In genomic region chr2:52390415-52390975, GRCm38 (mm10) we compare ENCODE assay signal across 23 mouse cellular contexts. TPM values are rescaled to one million over a fixed set of nuclear protein-coding genes. Genes with fewer than 3 reads are reported as not detected.
DNase-seq lines count a peak whose midpoint lies in the region; ATAC-seq and TF ChIP-seq lines count a peak whose summit lies in the region.
"Had no signal": no experiment of that assay in that cellular context is flagged by ENCODE, and none has a peak within 500 bp of the region (broad histone marks: within the 10 kb centered on the region; RNA-seq: fewer than 3 reads in every experiment).

No protein-coding gene starts in this region.

- no peak for TF ChIP-seq POLR2A in liver, adult 2 months (IDR thresholded peaks at IDR 0.05; ENCODE audit: extremely low read depth, insufficient read depth, low read length)

- H3K9ac ChIP-seq in embryonic facial prominence, embryonic 14.5 days (ENCODE audit: low read depth, low read length), result no peak overlapping the region
- no peak overlapping the region for H3K9ac ChIP-seq in liver, adult 2 months (ENCODE audit: low read depth, low read length)
- H3K9ac ChIP-seq in liver, embryonic 12.5 days, result no peak overlapping the region
- H3K9ac ChIP-seq in hindbrain, embryonic 14.5 days, result no peak overlapping the region
- H3K9ac ChIP-seq: forebrain, embryonic 12.5 days; hindbrain, embryonic 13.5 days; liver, embryonic 14.5 days; lung, embryonic 14.5 days had no signal

- no peaks in the 10 kb centered on the region for H3K4me1 ChIP-seq in embryonic facial prominence, embryonic 14.5 days (ENCODE audit: control insufficient read depth, insufficient read depth, low read length)
- H3K4me1 ChIP-seq in embryonic facial prominence, embryonic 10.5 days, result peaks cover 5% of the 10 kb centered on the region
- no peaks in the 10 kb centered on the region for H3K4me1 ChIP-seq in liver, adult 2 months (ENCODE audit: control insufficient read depth, insufficient read depth, low read length)
- H3K4me1 ChIP-seq in liver, embryonic 12.5 days, result 0 out of 2 replicates have a peak, but pooled peaks cover 7% of the 10 kb centered on the region
- no peaks in the 10 kb centered on the region for H3K4me1 ChIP-seq in hindbrain, embryonic 14.5 days (replicated peaks; ENCODE audit: control insufficient read depth, insufficient read depth, low read length)
- H3K4me1 ChIP-seq: forebrain, embryonic 12.5 days; hindbrain, embryonic 13.5 days had no signal

- intact Hi-C loops in gastrocnemius, postnatal 14 days (cut with DNase I; ENCODE audit: low total_unique reads), result no loop called here

- H3K79me2 ChIP-seq in liver, adult 2 months (ENCODE audit: control insufficient read depth, insufficient read depth, low read length), result no peaks in the 10 kb centered on the region

- no peak for TF ChIP-seq CTCF in liver, adult 2 months (IDR thresholded peaks at IDR 0.05; ENCODE audit: low read depth, low read length)

- WGBS in embryonic facial prominence, embryonic 14.5 days, result 77% methylated on average over 2 of the region's 2 CpGs
- WGBS in embryonic facial prominence, embryonic 10.5 days, result 88% methylated on average over 2 of the region's 2 CpGs
- 86% methylated on average over 2 of the region's 2 CpGs for WGBS in liver, adult 2 months
- WGBS in liver, embryonic 12.5 days (ENCODE audit: insufficient replicate concordance), result 29% methylated on average over 2 of the region's 2 CpGs
- WGBS in hindbrain, embryonic 14.5 days, result 86% methylated on average over 2 of the region's 2 CpGs

- H3K9me3 ChIP-seq in embryonic facial prominence, embryonic 14.5 days (ENCODE audit: control insufficient read depth, low read length), result no peaks in the 10 kb centered on the region
- no peaks in the 10 kb centered on the region for H3K9me3 ChIP-seq in embryonic facial prominence, embryonic 10.5 days
- H3K9me3 ChIP-seq in liver, embryonic 12.5 days (replicated peaks), result no peaks in the 10 kb centered on the region
- H3K9me3 ChIP-seq in hindbrain, embryonic 14.5 days (ENCODE audit: control insufficient read depth, low read length), result no peaks in the 10 kb centered on the region
- H3K9me3 ChIP-seq: forebrain, embryonic 12.5 days; hindbrain, embryonic 13.5 days had no signal

- peak; percentile 65; the same call in 1 of the 2 replicates for ATAC-seq in embryonic facial prominence, embryonic 14.5 days (ENCODE audit: low read depth)
- no peak for ATAC-seq in liver, embryonic 12.5 days
- ATAC-seq in hindbrain, embryonic 14.5 days (ENCODE audit: low FRiP score), result no peak
- no peak for ATAC-seq in granulocyte monocyte progenitor cell, adult 5-6 weeks (replicated peaks; ENCODE audit: poor library complexity, severe bottlenecking)
- ATAC-seq: midbrain, embryonic 16.5 days had no signal

- H3K27me3 ChIP-seq in embryonic facial prominence, embryonic 14.5 days (replicated peaks; ENCODE audit: control insufficient read depth, insufficient read depth, low read length), result no peaks in the 10 kb centered on the region
- H3K27me3 ChIP-seq in embryonic facial prominence, embryonic 10.5 days (replicated peaks; ENCODE audit: low read depth, poor library complexity, severe bottlenecking), result no peaks in the 10 kb centered on the region
- H3K27me3 ChIP-seq in liver, adult 2 months (ENCODE audit: control insufficient read depth, insufficient read depth, low read length), result no peaks in the 10 kb centered on the region
- H3K27me3 ChIP-seq in liver, embryonic 12.5 days (replicated peaks), result no peaks in the 10 kb centered on the region
- H3K27me3 ChIP-seq in hindbrain, embryonic 14.5 days (ENCODE audit: control insufficient read depth, insufficient read depth, low read length), result no peaks in the 10 kb centered on the region
- H3K27me3 ChIP-seq: forebrain, embryonic 12.5 days; hindbrain, embryonic 13.5 days had no signal

- H3K27ac ChIP-seq in embryonic facial prominence, embryonic 14.5 days (replicated peaks; ENCODE audit: low read depth, low read length), result no peak overlapping the region
- no peak overlapping the region for H3K27ac ChIP-seq in embryonic facial prominence, embryonic 10.5 days (replicated peaks)
- H3K27ac ChIP-seq in liver, adult 2 months (replicated peaks; ENCODE audit: insufficient read depth, low read depth, low read length), result no peak overlapping the region
- no peak overlapping the region for H3K27ac ChIP-seq in liver, embryonic 12.5 days
- no peak overlapping the region for H3K27ac ChIP-seq in hindbrain, embryonic 14.5 days
- H3K27ac ChIP-seq: forebrain, embryonic 12.5 days; heart, adult 2 months; hindbrain, embryonic 13.5 days; layer of hippocampus, adult 2 months; liver, embryonic 14.5 days had no signal

- peak; percentile 71 for DNase-seq in embryonic facial prominence, embryonic 14.5 days (ENCODE audit: low spot score)
- DNase-seq in embryonic facial prominence, embryonic 10.5 days (ENCODE audit: low spot score), result no peak
- DNase-seq in liver, adult 2 months (ENCODE audit: extremely low read depth, low read depth, low spot score), result peak; percentile 35
- DNase-seq in gastrocnemius, postnatal 14 days, result peak; percentile 16
- DNase-seq in ovary, postnatal 14 days (ENCODE audit: low spot score), result no peak
- no peak for DNase-seq in hindbrain, embryonic 14.5 days (ENCODE audit: low spot score)
- DNase-seq: adrenal gland, postnatal 36 days; cerebellum, adult 11 months; cerebellum, postnatal 10 days; heart, adult 2 months; kidney, adult 8-10 months; kidney, postnatal 14 days; lung, embryonic 14.5 days; lung, postnatal 4 days; thymus, adult 18-20 months had no signal

- no peak overlapping the region for H3K4me2 ChIP-seq in embryonic facial prominence, embryonic 14.5 days (ENCODE audit: low read depth, low read length)
- H3K4me2 ChIP-seq in liver, embryonic 12.5 days, result no peak overlapping the region
- H3K4me2 ChIP-seq in hindbrain, embryonic 14.5 days (replicated peaks), result no peak overlapping the region
- H3K4me2 ChIP-seq: forebrain, embryonic 12.5 days; hindbrain, embryonic 13.5 days; lung, embryonic 14.5 days had no signal

- no peaks in the 10 kb centered on the region for H3K36me3 ChIP-seq in embryonic facial prominence, embryonic 14.5 days (ENCODE audit: control insufficient read depth, insufficient read depth, low read length)
- no peaks in the 10 kb centered on the region for H3K36me3 ChIP-seq in embryonic facial prominence, embryonic 10.5 days (replicated peaks)
- no peaks in the 10 kb centered on the region for H3K36me3 ChIP-seq in liver, adult 2 months (ENCODE audit: control insufficient read depth, insufficient read depth, low read length)
- no peaks in the 10 kb centered on the region for H3K36me3 ChIP-seq in liver, embryonic 12.5 days
- H3K36me3 ChIP-seq in hindbrain, embryonic 14.5 days (replicated peaks; ENCODE audit: control insufficient read depth, insufficient read depth), result no peaks in the 10 kb centered on the region
- H3K36me3 ChIP-seq: forebrain, embryonic 12.5 days; hindbrain, embryonic 13.5 days had no signal

- no peak overlapping the region for H3K4me3 ChIP-seq in embryonic facial prominence, embryonic 14.5 days (ENCODE audit: low read depth, low read length)
- no peak overlapping the region for H3K4me3 ChIP-seq in embryonic facial prominence, embryonic 10.5 days
- no peak overlapping the region for H3K4me3 ChIP-seq in liver, adult 2 months (ENCODE audit: insufficient read depth, low read depth, low read length)
- no peak overlapping the region for H3K4me3 ChIP-seq in liver, embryonic 12.5 days
- H3K4me3 ChIP-seq in hindbrain, embryonic 14.5 days (replicated peaks; ENCODE audit: low read length), result no peak overlapping the region
- H3K4me3 ChIP-seq: erythroblast, embryonic 14.5 days; forebrain, embryonic 12.5 days; heart, adult 2 months; hindbrain, embryonic 13.5 days; layer of hippocampus, adult 2 months had no signal

RNA-seq across cellular contexts. Expression of gene Neb, which starts 12.2 kb away (rescaled TPM):
- 212 and 249 TPM in 2 replicates for polyA plus RNA-seq in embryonic facial prominence, embryonic 14.5 days (2014; fragmentation: Nextera tagmentation; extraction: Ambion mirVana)
- polyA plus RNA-seq in embryonic facial prominence, embryonic 10.5 days (2016; fragmentation: Nextera tagmentation; extraction: Ambion mirVana), result 0.52 and 1.00 TPM in 2 replicates
- total RNA-seq in liver, adult 2 months (2014; rRNA removed), result 18.7 and 22.7 TPM in 2 replicates
- 2.8 and 5.6 TPM in 2 replicates for polyA plus RNA-seq in liver, adult 2 months (2012; rRNA removed)
- polyA plus RNA-seq in liver, embryonic 12.5 days (2016; fragmentation: Nextera tagmentation; extraction: Ambion mirVana), result 0.50 and 1.5 TPM in 2 replicates
- 1,000 to 10,000 TPM; 4,410 to 4,654 TPM for total RNA-seq in gastrocnemius, postnatal 14 days (2021)
- polyA plus RNA-seq in hindbrain, embryonic 14.5 days (2014; fragmentation: Nextera tagmentation; extraction: Ambion mirVana), result 0.63 and 0.74 TPM in 2 replicates
- total RNA-seq in granulocyte monocyte progenitor cell, adult 5-6 weeks (2014; fragmentation: Nextera tagmentation), result not detected in 2 replicates
- total RNA-seq in granulocyte monocyte progenitor cell, adult 5-6 weeks (2017), result 0.09 and 0.10 TPM in 2 replicates
- polyA plus RNA-seq: erythroblast, embryonic 14.5 days had no signal

RNA-seq across cellular contexts. Expression of gene Arl5a, which starts 34.2 kb away (rescaled TPM):
- 66.8 and 71.4 TPM in 2 replicates for polyA plus RNA-seq in embryonic facial prominence, embryonic 14.5 days (2014; fragmentation: Nextera tagmentation; extraction: Ambion mirVana)
- 53.6 and 54.1 TPM in 2 replicates for polyA plus RNA-seq in embryonic facial prominence, embryonic 10.5 days (2016; fragmentation: Nextera tagmentation; extraction: Ambion mirVana)
- total RNA-seq in liver, adult 2 months (2014; rRNA removed), result 76.1 and 85.9 TPM in 2 replicates
- 18.3 and 22.3 TPM in 2 replicates for polyA plus RNA-seq in liver, adult 2 months (2012; rRNA removed)
- polyA plus RNA-seq in liver, embryonic 12.5 days (2016; fragmentation: Nextera tagmentation; extraction: Ambion mirVana), result 48.8 and 50.8 TPM in 2 replicates
- 10 to 100 TPM; 27.3 to 33.2 TPM for total RNA-seq in gastrocnemius, postnatal 14 days (2021)
- 62.7 and 70.8 TPM in 2 replicates for polyA plus RNA-seq in hindbrain, embryonic 14.5 days (2014; fragmentation: Nextera tagmentation; extraction: Ambion mirVana)
- 24.6 and 27.8 TPM in 2 replicates for total RNA-seq in granulocyte monocyte progenitor cell, adult 5-6 weeks (2014; fragmentation: Nextera tagmentation)
- total RNA-seq in granulocyte monocyte progenitor cell, adult 5-6 weeks (2017), result 32.3 and 43.1 TPM in 2 replicates

Comparison
In these comparisons a context has a peak if more than half of its experiments do, and no peak if none do; other contexts are left out.
1. DNase-seq: peak in embryonic facial prominence, embryonic 14.5 days (single experiment), liver, adult 2 months (single experiment) and gastrocnemius, postnatal 14 days (single experiment); none in embryonic facial prominence, embryonic 10.5 days (single experiment), ovary, postnatal 14 days (single experiment) and hindbrain, embryonic 14.5 days (single experiment).
2. RNA of gene Neb, which starts 12.2 kb away (polyA plus RNA-seq): 212 to 249 TPM in embryonic facial prominence, embryonic 14.5 days; 2.8 to 5.6 TPM in liver, adult 2 months, 0.52 to 1.00 TPM in embryonic facial prominence, embryonic 10.5 days, 0.63 to 0.74 TPM in hindbrain, embryonic 14.5 days and 0.50 to 1.5 TPM in liver, embryonic 12.5 days; every median in the first group is over 10 times any median in the second.